Mouse (Mus musculus) E14TG2a.4 (cell line): ENCODE data around the gene Ankrd23.

ENCODE experiments used
- CTCF ChIP-seq: conservative IDR thresholded peaks from 2 replicates; pipeline ENCODE4 v1.5.1; 2014; ENCODE audit warnings: low read length
- NANOG ChIP-seq: IDR thresholded peaks from 2 replicates; pipeline ENCODE4 v1.6.1; 2014; ENCODE audit warnings: borderline replicate concordance, low read length, mixed read lengths
- POU5F1 ChIP-seq: IDR thresholded peaks from 2 replicates; pipeline ENCODE4 v1.6.1; 2014; ENCODE audit warnings: low read length, borderline replicate concordance

DNA sequence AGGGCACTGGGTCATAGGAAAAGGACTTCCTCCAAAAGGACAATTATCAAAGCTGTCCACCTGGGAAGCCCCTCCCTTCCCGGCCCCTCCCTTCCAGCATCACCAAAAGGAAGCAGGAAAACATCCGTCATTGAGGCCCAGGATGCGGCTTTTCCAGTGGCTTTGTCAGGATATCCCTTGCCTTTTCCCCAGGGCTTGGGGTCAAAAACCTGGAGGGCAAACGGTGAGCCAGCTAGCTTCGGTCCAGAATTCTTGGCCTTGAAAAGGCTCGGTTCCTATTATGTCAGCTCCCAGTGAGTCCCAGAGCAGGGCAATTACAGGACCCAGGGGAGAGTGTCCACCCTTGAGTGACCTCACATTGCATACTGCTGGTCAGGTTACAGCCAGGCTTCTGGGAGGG, 24.2 kb upstream of the Ankrd23 start:
- TF ChIP-seq CTCF (no peak), NANOG (no peak), POU5F1 (no peak)
